Mouse (Mus musculus) embryonic stem cell, embryonic (primary cell): ENCODE measurements around the gene Pcca.

Experiments used
- CTCF ChIA-PET, 4 experiments: fragments of 300-600 bp in 2 of 4; fragments of 350-600 bp in 2 of 4; sonication (Branson Sonifier 250); formaldehyde crosslinking; loops; one replicate each; lab custom pipeline; 2022; ENCODE audit warnings: inconsistent platforms in 2 of 4; lab: Charles Lee
- POLR2A ChIA-PET, 4 experiments: fragments of 300-600 bp in 2 of 4; fragments of 350-600 bp in 2 of 4; sonication (Branson Sonifier 250); formaldehyde crosslinking; loops; one replicate each; lab custom pipeline; 2022; ENCODE audit warnings: antibody characterized with exemption in 4 of 4, inconsistent platforms in 1 of 4; lab: Charles Lee

Gene Pcca

GRCm38 (mm10) chr14:122689136-122689815 is 155.2 kb downstream of the Pcca start:
- CTCF ChIA-PET: no interaction called here
- POLR2A ChIA-PET: interaction anchor here in 1 of 4 experiments (0.9 to 2.2 kb wide), 3 partner anchors 10 to 109 kb away, joined by 3 to 6 read pairs (median 3); no protein-coding TSS in a partner anchor

- POLR2A ChIA-PET: no interaction called here
- CTCF ChIA-PET: no interaction called here
These were observed 157.4 kb downstream of the Pcca start for GRCm38 (mm10) chr14:122691555-122691954.

GRCm38 (mm10) chr14:122700333-122700732 is 166.2 kb downstream of the Pcca start:
- ChIA-PET POLR2A (interaction anchor here in 1 of 4 experiments (0.6 to 1.1 kb wide), 2 partner anchors 55 to 232 kb away, joined by 3 to 5 read pairs; no protein-coding TSS in a partner anchor), CTCF (no interaction called here)

GRCm38 (mm10) chr14:122713793-122714192 is 179.7 kb downstream of the Pcca start:
- CTCF ChIA-PET: no interaction called here
- POLR2A ChIA-PET: interaction anchor here in 2 of 4 experiments (0.6 to 0.8 kb wide), 2 partner anchors 259 to 298 kb away, joined by 3 to 4 read pairs; no protein-coding TSS in a partner anchor

GRCm38 (mm10) chr14:122714911-122715310 is 180.8 kb downstream of the Pcca start:
- ChIA-PET POLR2A (no interaction called here), CTCF (no interaction called here)

- CTCF ChIA-PET: no interaction called here
- POLR2A ChIA-PET: no interaction called here
These were observed 181.9 kb downstream of the Pcca start for GRCm38 (mm10) chr14:122716057-122716456.

- POLR2A ChIA-PET: no interaction called here
- CTCF ChIA-PET: no interaction called here
These were observed 185.5 kb downstream of the Pcca start for GRCm38 (mm10) chr14:122719496-122720080.

GRCm38 (mm10) chr14:122720989-122721388 is 186.9 kb downstream of the Pcca start:
- ChIA-PET POLR2A (no interaction called here), CTCF (no interaction called here)

- CTCF ChIA-PET: no interaction called here
These were observed 187.6 kb downstream of the Pcca start for GRCm38 (mm10) chr14:122721750-122722149.

GRCm38 (mm10) chr14:122726456-122726855 is 192.3 kb downstream of the Pcca start:
- CTCF ChIA-PET: interaction anchor here in 1 of 4 experiments (0.6 kb wide), 1 partner anchor 616 kb away, joined by 3 read pairs; no protein-coding TSS in a partner anchor
- POLR2A ChIA-PET: no interaction called here

More at GRCm38 (mm10) chr14:122721750-122722149, 187.6 kb downstream of the Pcca start:
- POLR2A ChIA-PET: no interaction called here

- ChIA-PET CTCF (no interaction called here), POLR2A (no interaction called here)
These were observed 195.4 kb downstream of the Pcca start for GRCm38 (mm10) chr14:122729431-122730073.

GRCm38 (mm10) chr14:122730921-122731551 is 196.9 kb downstream of the Pcca start:
- ChIA-PET CTCF (no interaction called here), POLR2A (interaction anchor here in 1 of 4 experiments (0.6 to 1.4 kb wide), 3 partner anchors 10 to 30 kb away, joined by 3 to 4 read pairs (median 3); no protein-coding TSS in a partner anchor)

- CTCF ChIA-PET: no interaction called here
- POLR2A ChIA-PET: interaction anchor here in 1 of 4 experiments (1.2 kb wide), 1 partner anchor 21 kb away, joined by 3 read pairs; no protein-coding TSS in a partner anchor
These were observed 202.7 kb downstream of the Pcca start for GRCm38 (mm10) chr14:122736806-122737205.

- POLR2A ChIA-PET: interaction anchor here in 1 of 4 experiments (2.0 kb wide), 1 partner anchor 9 kb away, joined by 4 read pairs; no protein-coding TSS in a partner anchor
- CTCF ChIA-PET: interaction anchor here in 1 of 4 experiments (0.6 kb wide), 1 partner anchor 524 kb away, joined by 3 read pairs; no protein-coding TSS in a partner anchor
These were observed 214.0 kb downstream of the Pcca start for GRCm38 (mm10) chr14:122747860-122748842.

GRCm38 (mm10) chr14:122751552-122751951 is 217.4 kb downstream of the Pcca start:
- POLR2A ChIA-PET: no interaction called here
- CTCF ChIA-PET: no interaction called here

- ChIA-PET CTCF (interaction anchor here in 2 of 4 experiments (0.7 kb wide), 2 partner anchors 114 to 751 kb away, joined by 3 read pairs; no protein-coding TSS in a partner anchor), POLR2A (no interaction called here)
These were observed 219.2 kb downstream of the Pcca start for GRCm38 (mm10) chr14:122753278-122753677.

GRCm38 (mm10) chr14:122754311-122754710 is 220.2 kb downstream of the Pcca start:
- POLR2A ChIA-PET: no interaction called here
- CTCF ChIA-PET: interaction anchor here in 1 of 4 experiments (0.6 kb wide), 1 partner anchor 832 kb away, joined by 3 read pairs; no protein-coding TSS in a partner anchor

GRCm38 (mm10) chr14:122755559-122755958 is 221.4 kb downstream of the Pcca start:
- CTCF ChIA-PET: no interaction called here
- POLR2A ChIA-PET: no interaction called here
